Mouse (Mus musculus) E14TG2a.4 (cell line): ENCODE measurements around the gene Shisa8.

ENCODE experiments used
- CTCF ChIP-seq: conservative IDR thresholded peaks from 2 replicates; pipeline ENCODE4 v1.5.1; 2014; ENCODE audit warnings: low read length
- POU5F1 ChIP-seq: IDR thresholded peaks from 2 replicates; pipeline ENCODE4 v1.6.1; 2014; ENCODE audit warnings: low read length, borderline replicate concordance

GRCm38 (mm10) chr15:82177743-82178290, 34.8 kb downstream of the Shisa8 start:
- TF ChIP-seq CTCF (no peak), POU5F1 (no peak)
